Mouse (Mus musculus) cerebellum, postnatal 14 days (tissue): Measurements from ENCODE around the gene Naa16.

ENCODE experiments used
- DNase-seq, 2 experiments: peaks; one replicate each; pipeline ENCODE4 v3.0.0; 2021; ENCODE audit warnings: mixed read lengths in 2 of 2

Gene Naa16

GRCm38 (mm10) chr14:79390265-79390926, at the start of gene Naa16:
Gene Naa16 (minus strand): TSS chr14:79390778.
- DNase-seq = peak; percentile 97 to 98

- no peak for DNase-seq
These were observed 43.5 kb upstream of the Naa16 start for GRCm38 (mm10) chr14:79434068-79434467.

GRCm38 (mm10) chr14:79426730-79427365, 36.3 kb upstream of the Naa16 start:
- DNase-seq = peak; percentile 33 to 59

- peak; percentile 91 to 93 for DNase-seq
These were observed 35.6 kb upstream of the Naa16 start, which contains the start of gene Kbtbd7 for GRCm38 (mm10) chr14:79425979-79426729. Gene Kbtbd7 (plus strand): TSS chr14:79426511.

- DNase-seq = peak in 1 of 2 experiments; percentile 13
These were observed 29.6 kb upstream of the Naa16 start for GRCm38 (mm10) chr14:79420083-79420685.

- DNase-seq = no peak
These were observed 22.5 kb upstream of the Naa16 start for GRCm38 (mm10) chr14:79413121-79413520.

- DNase-seq = no peak
These were observed 20.1 kb upstream of the Naa16 start for GRCm38 (mm10) chr14:79410662-79411061.

- no peak for DNase-seq
These were observed 18.8 kb upstream of the Naa16 start for GRCm38 (mm10) chr14:79409278-79409830.

- DNase-seq = no peak
These were observed 17.1 kb upstream of the Naa16 start for GRCm38 (mm10) chr14:79407641-79408040.

GRCm38 (mm10) chr14:79397321-79398122, 6.9 kb upstream of the Naa16 start, which contains the start of gene Mtrf1:
Gene Mtrf1 (plus strand): TSS chr14:79397772.
- peak; percentile 73 to 79 for DNase-seq

GRCm38 (mm10) chr14:79394564-79394963, 4.0 kb upstream of the Naa16 start:
- DNase-seq = peak in 1 of 2 experiments; percentile 25

- no peak for DNase-seq
These were observed 2.7 kb upstream of the Naa16 start for GRCm38 (mm10) chr14:79393289-79393688.

- peak; percentile 43 to 69 for DNase-seq
These were observed 927 bp downstream of the Naa16 start for GRCm38 (mm10) chr14:79389438-79390264.

- DNase-seq = no peak
These were observed 2.3 kb downstream of the Naa16 start for GRCm38 (mm10) chr14:79388304-79388703.

GRCm38 (mm10) chr14:79383120-79383519, 7.5 kb downstream of the Naa16 start:
- no peak for DNase-seq

- no peak for DNase-seq
These were observed 13.5 kb downstream of the Naa16 start for GRCm38 (mm10) chr14:79377041-79377440.

- no peak for DNase-seq
These were observed 32.5 kb downstream of the Naa16 start for GRCm38 (mm10) chr14:79358055-79358454.

- no peak for DNase-seq
These were observed 44.2 kb downstream of the Naa16 start for GRCm38 (mm10) chr14:79346384-79346783.

GRCm38 (mm10) chr14:79335613-79336012, 55.0 kb downstream of the Naa16 start:
- DNase-seq = no peak

- DNase-seq = no peak
These were observed 58.6 kb downstream of the Naa16 start for GRCm38 (mm10) chr14:79331936-79332335.
